Mouse (Mus musculus) gastrocnemius, adult 2 months (tissue): ENCODE data around the gene Muc2. TPM values are rescaled to one million over a fixed set of nuclear protein-coding genes. Genes with fewer than 3 reads are reported as not detected.

Experiments
- DNase-seq: peaks from one replicate; pipeline ENCODE4 v3.0.0; 2022
- H3K27ac ChIP-seq: fragments of 200-600 bp; 2 replicates; pipeline ENCODE4 v1.8.1; 2022; ENCODE audit warnings: mild to moderate bottlenecking
- H3K4me3 ChIP-seq: fragments of 200-600 bp; 2 replicates; pipeline ENCODE4 v1.8.1; 2022; ENCODE audit warnings: mild to moderate bottlenecking, moderate library complexity
- CTCF ChIP-seq: fragments of 200-600 bp; IDR thresholded peaks from 2 replicates; pipeline ENCODE4 v1.8.1; 2022; ENCODE audit warnings: antibody characterized with exemption, mild to moderate bottlenecking, moderate library complexity
- intact Hi-C: fragments of 180-260 bp; cut with DNase I; formaldehyde crosslinking; loops from one replicate; pipeline ENCODE4 v1.15.1; 2025
- total RNA-seq, 2 experiments: library from RNA; stranded (reverse); gene quantifications; 2 replicates each; pipeline ENCODE4 v1.2.3; 2021

Muc2 gene
- total RNA-seq, 2 experiments from 2014 or later = 0.08 TPM; not detected in 1

DNA sequence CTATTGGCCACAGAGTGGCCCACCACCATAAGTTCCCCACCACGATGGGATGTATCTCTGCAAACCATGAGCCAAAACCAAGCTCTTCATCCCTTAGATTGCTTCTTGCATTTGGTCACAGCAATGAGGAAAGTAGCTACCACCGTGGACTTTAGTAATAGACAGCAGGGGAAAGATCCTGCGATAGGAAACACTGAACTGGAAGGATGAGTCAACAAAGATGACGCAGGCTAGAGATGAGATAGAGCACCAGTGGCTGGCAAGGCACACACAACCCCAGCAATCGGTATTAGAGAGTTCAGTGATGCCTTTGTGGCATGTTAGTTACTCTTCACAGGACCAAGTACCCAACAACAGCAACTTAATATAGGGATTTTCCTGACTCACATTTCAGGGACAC, 86.1 kb downstream of the Muc2 start:
- no peak overlapping the region for H3K27ac ChIP-seq
- no peak for DNase-seq
- no peak for TF ChIP-seq CTCF
- H3K4me3 ChIP-seq = no peak overlapping the region
- intact Hi-C loops = no loop called here

DNA sequence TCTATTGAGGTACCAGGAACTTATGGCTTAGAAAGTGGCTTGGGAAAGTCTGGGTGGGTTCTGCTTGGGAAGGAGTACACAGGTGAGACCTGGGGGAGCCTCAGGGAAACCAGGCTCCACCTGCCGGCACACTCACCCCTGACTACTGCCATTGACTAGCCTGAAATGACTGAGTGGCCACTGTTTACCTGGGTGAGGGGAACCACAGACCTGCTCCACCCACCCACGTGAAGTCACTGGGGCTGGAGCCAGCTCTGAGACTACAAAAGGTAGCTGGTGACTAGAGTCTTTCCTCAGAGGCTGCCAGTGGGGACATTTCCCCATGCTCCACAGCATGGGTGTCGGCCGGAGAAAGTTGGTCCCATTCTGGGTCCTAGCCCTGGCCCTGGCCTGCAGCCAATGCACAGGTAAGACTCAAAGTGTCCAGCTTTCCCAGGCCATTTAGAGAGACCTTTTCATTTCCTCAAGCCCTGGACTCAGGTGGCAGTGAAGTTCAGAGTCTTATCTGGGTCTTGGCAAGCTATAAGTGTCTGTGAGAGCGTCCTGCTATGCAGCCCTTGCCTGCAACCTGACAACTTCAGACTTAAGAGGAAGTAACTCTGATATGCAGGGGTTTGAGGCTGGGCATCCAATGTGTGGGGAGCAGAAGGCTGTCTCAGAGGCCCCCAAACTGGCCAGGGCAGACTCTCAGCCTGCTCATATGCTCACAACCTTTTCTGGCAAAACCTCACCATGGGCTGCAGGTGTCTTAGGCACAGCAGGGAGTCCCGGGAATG, 98.7 kb downstream of the Muc2 start, which contains the start of gene Muc5ac:
TSS of gene Muc5ac (plus strand) at position 296 of the 776 bp plus-strand sequence.
- no peak for DNase-seq
- Histone ChIP-seq H3K4me3 (no peak within 1 kb of the TSS), H3K27ac (no peak within 1 kb of the TSS)
- intact Hi-C loops = no loop called here
- no peak for TF ChIP-seq CTCF

DNA sequence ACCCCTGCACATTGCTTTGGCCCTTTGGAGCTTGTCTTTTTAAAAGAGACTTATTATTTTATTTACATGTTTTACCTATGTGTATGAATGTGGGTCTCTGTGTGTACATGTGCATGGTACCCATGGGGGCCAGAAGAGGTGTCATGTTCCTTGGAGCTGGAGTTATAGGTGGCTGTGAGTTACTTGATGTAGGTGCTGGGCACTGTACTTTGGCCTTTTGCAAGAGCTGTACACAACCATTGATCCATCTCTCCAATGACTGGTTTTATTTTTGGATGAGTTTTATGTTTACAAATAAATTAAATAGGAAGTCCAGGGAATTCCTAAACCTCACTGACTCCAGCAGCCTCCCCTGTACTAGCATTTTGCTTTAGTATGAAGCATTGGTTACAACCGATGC, 104.1 kb downstream of the Muc2 start:
- no peak for DNase-seq
- intact Hi-C loops = no loop called here
- TF ChIP-seq CTCF = no peak
- no peak overlapping the region for H3K27ac ChIP-seq
- no peak overlapping the region for H3K4me3 ChIP-seq

DNA sequence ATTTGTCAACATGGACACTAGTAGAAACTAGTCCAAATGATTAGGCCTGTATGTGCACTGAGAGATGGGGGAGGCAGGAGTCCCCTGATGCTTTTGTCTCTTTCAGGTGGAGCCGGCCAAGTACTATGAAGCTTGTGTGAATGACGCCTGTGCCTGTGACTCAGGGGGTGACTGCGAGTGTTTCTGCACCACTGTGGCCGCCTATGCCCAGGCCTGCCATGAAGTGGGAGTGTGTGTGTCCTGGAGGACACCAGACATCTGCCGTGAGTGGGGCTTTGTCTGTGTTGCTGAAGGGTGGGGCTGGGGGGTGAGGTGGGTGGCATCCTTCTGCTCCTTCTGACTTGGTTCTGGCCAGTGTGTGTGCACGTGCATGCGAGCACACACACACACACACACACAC, 113.1 kb downstream of the Muc2 start:
- H3K27ac ChIP-seq = no peak overlapping the region
- no peak overlapping the region for H3K4me3 ChIP-seq
- TF ChIP-seq CTCF = no peak
- intact Hi-C loops = no loop called here
- no peak for DNase-seq

Other genes with a start within 250 kb of the Muc2 start
- under 1 TPM; 0.08 to 0.20 TPM for gene Pidd1, start 246.3 kb upstream of the Muc2 start, total RNA-seq
- gene Rplp2, start 243.0 kb upstream of the Muc2 start, total RNA-seq = 100 to 1,000 TPM; 567 to 623 TPM
- 100 to 1,000 TPM; 345 to 348 TPM for gene Pnpla2, start 235.1 kb upstream of the Muc2 start, total RNA-seq
- 1 to 10 TPM; 6.1 to 6.3 TPM for gene Cracr2b, start 229.2 kb upstream of the Muc2 start, total RNA-seq
- 10 to 100 TPM; 83.2 to 90.2 TPM for gene Cd151, start 222.9 kb upstream of the Muc2 start, total RNA-seq
- gene Polr2l, start 215.2 kb upstream of the Muc2 start, total RNA-seq = 10 to 100 TPM; 55.5 to 58.8 TPM
- 1 to 10 TPM; 7.6 to 8.2 TPM for gene Tspan4, start 215.1 kb upstream of the Muc2 start, total RNA-seq
- 10 to 100 TPM; 11.5 to 21.6 TPM for gene Chid1, start 150.5 kb upstream of the Muc2 start, total RNA-seq
- 10 to 100 TPM; 52.2 to 52.9 TPM for gene Ap2a2, start 128.2 kb upstream of the Muc2 start, total RNA-seq
- not detected for gene Muc6, start 35.0 kb upstream of the Muc2 start, total RNA-seq
- not detected for gene Muc5ac, start 98.6 kb downstream of the Muc2 start, total RNA-seq
- gene Muc5b, start 148.7 kb downstream of the Muc2 start, total RNA-seq = not detected
- 10 to 100 TPM; 31.8 to 33.0 TPM for gene Tollip, start 228.2 kb downstream of the Muc2 start, total RNA-seq